Mouse (Mus musculus): ENCODE results near the gene Atp1a4. TPM values are rescaled to one million over a fixed set of nuclear protein-coding genes. Genes with fewer than 3 reads are reported as not detected.

The Atp1a4 gene
- polyA plus RNA-seq (2016; fragmentation: Nextera tagmentation; extraction: Ambion mirVana): not detected in 2 replicates

DNA sequence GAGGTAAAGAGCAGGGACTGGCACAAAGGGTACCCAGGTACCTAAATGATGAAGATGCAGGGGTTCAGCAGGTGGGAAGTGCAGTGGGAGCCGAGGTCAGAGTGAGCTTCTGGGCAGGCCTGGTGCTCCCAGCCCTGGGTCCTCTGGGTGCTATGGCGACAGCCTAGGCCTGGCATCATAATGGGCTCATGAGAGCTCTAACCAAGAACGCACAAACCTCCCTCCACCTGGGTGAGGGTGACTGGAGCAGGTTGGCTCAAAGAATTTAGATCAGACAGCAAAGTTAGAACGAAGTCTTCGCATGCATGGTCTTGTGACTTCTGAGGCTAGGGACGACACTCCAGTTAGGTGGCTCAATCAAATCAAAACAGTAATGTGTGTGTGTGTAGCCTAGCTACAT is at the start of gene Atp1a4:
Atp1a4 (minus strand) TSS at position 101 of the 400 bp plus-strand sequence.
- WGBS: 88% methylated on average over 6 of the region's 6 CpGs

GRCm38 (mm10) chr1:172307936-172308335 is 49.7 kb upstream of the Atp1a4 start:
- peaks cover 15% of the 10 kb centered on the region for H3K27me3 ChIP-seq (ENCODE audit: poor library complexity, severe bottlenecking)
- H3K36me3 ChIP-seq (replicated peaks): no peaks in the 10 kb centered on the region
- WGBS: 66% methylated on average over 10 of the region's 10 CpGs
- H3K27ac ChIP-seq: peak overlapping the region; percentile 94
- DNase-seq (ENCODE audit: extremely low spot score, low spot score): no peak
- H3K4me1 ChIP-seq: peaks cover 67% of the 10 kb centered on the region
- no peak overlapping the region for H3K4me3 ChIP-seq
- no peaks in the 10 kb centered on the region for H3K9me3 ChIP-seq

More for the DNA sequence above, at the start of gene Atp1a4:
- no peaks in the 10 kb centered on the region for H3K27me3 ChIP-seq (ENCODE audit: poor library complexity, severe bottlenecking)
- H3K4me1 ChIP-seq: peaks cover 30% of the 10 kb centered on the region
- 0 out of 2 replicates have a peak within 1 kb of the TSS, but pooled peaks have one; percentile 35 for H3K27ac ChIP-seq
- no peak for DNase-seq (ENCODE audit: extremely low spot score, low spot score)
- no peaks in the 10 kb centered on the region for H3K9me3 ChIP-seq
- no peaks in the 10 kb centered on the region for H3K36me3 ChIP-seq (replicated peaks)
- H3K4me3 ChIP-seq: no peak within 1 kb of the TSS

GRCm38 (mm10) chr1:172306885-172307284 is 48.7 kb upstream of the Atp1a4 start:
- H3K4me1 ChIP-seq: peaks cover 69% of the 10 kb centered on the region

DNA sequence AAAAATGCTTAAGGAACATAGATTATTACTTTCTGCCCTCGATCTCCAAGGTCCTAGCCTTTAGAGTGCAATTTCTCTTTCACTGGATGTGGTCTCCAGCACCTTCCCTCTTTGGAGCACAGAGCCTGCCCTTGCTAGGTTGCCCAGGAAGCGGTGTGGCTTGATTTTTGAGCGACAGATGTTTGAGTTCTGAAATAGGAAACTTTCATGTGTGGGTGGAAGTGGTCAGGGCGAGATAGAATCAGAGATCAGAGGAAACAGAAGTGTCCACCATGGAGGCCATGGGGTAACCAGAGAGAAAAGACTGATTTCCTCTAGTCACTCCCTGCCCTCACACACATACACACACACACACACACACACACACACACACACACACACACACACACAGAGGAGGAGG is 48.0 kb upstream of the Atp1a4 start:
- peaks cover 16% of the 10 kb centered on the region for H3K27me3 ChIP-seq (ENCODE audit: poor library complexity, severe bottlenecking)
- H3K4me1 ChIP-seq: peaks cover 69% of the 10 kb centered on the region
- H3K9me3 ChIP-seq: no peaks in the 10 kb centered on the region
- 0 out of 2 replicates have a peak overlapping the region, but pooled peaks have one; percentile 73 for H3K27ac ChIP-seq
- no peaks in the 10 kb centered on the region for H3K36me3 ChIP-seq (replicated peaks)
- H3K4me3 ChIP-seq: no peak overlapping the region
- 90% methylated on average over 4 of the region's 4 CpGs for WGBS
- no peak for DNase-seq (ENCODE audit: extremely low spot score, low spot score)

More at GRCm38 (mm10) chr1:172306885-172307284, 48.7 kb upstream of the Atp1a4 start:
- no peaks in the 10 kb centered on the region for H3K36me3 ChIP-seq (replicated peaks)
- 76% methylated on average over 6 of the region's 6 CpGs for WGBS
- H3K4me3 ChIP-seq: no peak overlapping the region
- peak overlapping the region; percentile 73 for H3K27ac ChIP-seq
- peaks cover 15% of the 10 kb centered on the region for H3K27me3 ChIP-seq (ENCODE audit: poor library complexity, severe bottlenecking)
- no peaks in the 10 kb centered on the region for H3K9me3 ChIP-seq
- no peak for DNase-seq (ENCODE audit: extremely low spot score, low spot score)

DNA sequence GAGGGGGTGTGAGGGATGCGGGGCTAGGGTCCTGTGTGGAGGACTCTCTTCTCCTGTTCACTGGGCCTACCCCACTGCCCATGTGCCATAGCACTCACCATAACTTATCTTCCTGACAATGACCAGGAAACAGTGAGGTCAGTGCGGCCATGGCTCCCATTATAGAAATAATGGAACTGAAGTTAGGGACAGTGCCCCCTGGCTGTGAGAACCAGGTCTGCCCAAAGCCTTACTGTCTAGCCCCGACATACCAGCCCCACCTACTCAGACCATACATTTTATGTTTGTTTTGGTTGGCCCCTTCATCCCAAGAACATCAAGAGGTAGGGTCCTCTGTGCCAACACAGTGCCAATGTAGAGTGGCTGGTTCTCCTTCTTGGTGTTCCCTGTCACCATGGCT is 47.4 kb upstream of the Atp1a4 start:
- H3K9me3 ChIP-seq: no peaks in the 10 kb centered on the region
- 84% methylated on average over 3 of the region's 3 CpGs for WGBS
- no peaks in the 10 kb centered on the region for H3K36me3 ChIP-seq (replicated peaks)
- H3K4me1 ChIP-seq: peaks cover 69% of the 10 kb centered on the region
- DNase-seq (ENCODE audit: extremely low spot score, low spot score): no peak
- no peak overlapping the region for H3K27ac ChIP-seq
- peaks cover 16% of the 10 kb centered on the region; the same call in 1 of the 2 replicates for H3K27me3 ChIP-seq (ENCODE audit: poor library complexity, severe bottlenecking)
- no peak overlapping the region for H3K4me3 ChIP-seq

- peaks cover 16% of the 10 kb centered on the region; the same call in 1 of the 2 replicates for H3K27me3 ChIP-seq (ENCODE audit: poor library complexity, severe bottlenecking)
- H3K9me3 ChIP-seq: no peaks in the 10 kb centered on the region
- no peaks in the 10 kb centered on the region for H3K36me3 ChIP-seq (replicated peaks)
- peaks cover 69% of the 10 kb centered on the region for H3K4me1 ChIP-seq
- WGBS: 96% methylated on average over 2 of the region's 2 CpGs
- no peak overlapping the region for H3K4me3 ChIP-seq
- DNase-seq (ENCODE audit: extremely low spot score, low spot score): no peak
- no peak overlapping the region for H3K27ac ChIP-seq
Observed at GRCm38 (mm10) chr1:172305153-172305552, 46.9 kb upstream of the Atp1a4 start.

GRCm38 (mm10) chr1:172304443-172304842 is 46.2 kb upstream of the Atp1a4 start:
- Histone ChIP-seq H3K4me3 (no peak overlapping the region), H3K27ac (no peak overlapping the region), H3K9me3 (no peaks in the 10 kb centered on the region), H3K4me1 (peaks cover 69% of the 10 kb centered on the region), H3K36me3 (replicated peaks) (no peaks in the 10 kb centered on the region), H3K27me3 (ENCODE audit: poor library complexity, severe bottlenecking) (peaks cover 24% of the 10 kb centered on the region)
- no peak for DNase-seq (ENCODE audit: extremely low spot score, low spot score)
- 75% methylated on average over 6 of the region's 6 CpGs for WGBS

GRCm38 (mm10) chr1:172302851-172303250 is 44.6 kb upstream of the Atp1a4 start:
- no peak for DNase-seq (ENCODE audit: extremely low spot score, low spot score)
- peaks cover 71% of the 10 kb centered on the region for H3K4me1 ChIP-seq
- no peak overlapping the region for H3K4me3 ChIP-seq
- peaks cover 39% of the 10 kb centered on the region for H3K27me3 ChIP-seq (ENCODE audit: poor library complexity, severe bottlenecking)
- no peaks in the 10 kb centered on the region for H3K9me3 ChIP-seq
- H3K27ac ChIP-seq: peak overlapping the region; percentile 72
- H3K36me3 ChIP-seq (replicated peaks): no peaks in the 10 kb centered on the region
- WGBS: 7% methylated on average over 6 of the region's 6 CpGs

DNA sequence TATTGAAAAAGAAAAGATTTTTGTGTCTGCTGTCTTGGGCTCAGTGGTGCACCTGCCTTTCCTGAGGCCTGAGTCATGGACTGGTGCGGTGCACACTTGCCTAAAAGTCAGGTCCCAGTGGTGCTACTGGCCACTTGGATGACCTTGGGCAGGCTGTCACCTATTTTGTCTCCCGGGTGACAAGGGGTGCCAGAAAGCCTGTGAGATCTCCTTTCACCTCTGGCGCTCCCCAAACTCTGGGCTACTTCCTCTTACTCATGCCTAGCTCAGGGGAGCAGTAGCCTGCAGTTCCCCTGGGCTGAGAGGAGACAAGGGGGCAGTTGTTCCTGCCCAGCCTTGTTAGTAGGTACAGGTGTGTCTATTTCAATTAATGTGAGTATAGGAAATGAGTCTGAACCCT is 44.1 kb upstream of the Atp1a4 start:
- peaks cover 72% of the 10 kb centered on the region for H3K4me1 ChIP-seq
- H3K4me3 ChIP-seq: no peak overlapping the region
- 54% methylated on average over 3 of the region's 3 CpGs for WGBS
- DNase-seq (ENCODE audit: extremely low spot score, low spot score): no peak
- peaks cover 44% of the 10 kb centered on the region for H3K27me3 ChIP-seq (ENCODE audit: poor library complexity, severe bottlenecking)
- H3K9me3 ChIP-seq: no peaks in the 10 kb centered on the region
- H3K36me3 ChIP-seq (replicated peaks): no peaks in the 10 kb centered on the region
- peak overlapping the region; percentile 40; the same call in 1 of the 2 replicates for H3K27ac ChIP-seq

- H3K27me3 ChIP-seq (ENCODE audit: poor library complexity, severe bottlenecking): peaks cover 56% of the 10 kb centered on the region
- peaks cover 84% of the 10 kb centered on the region for H3K4me1 ChIP-seq
- H3K27ac ChIP-seq: peak overlapping the region; percentile 32
- H3K36me3 ChIP-seq (replicated peaks): no peaks in the 10 kb centered on the region
- no peaks in the 10 kb centered on the region for H3K9me3 ChIP-seq
- WGBS: 48% methylated on average over 12 of the region's 12 CpGs
- no peak overlapping the region for H3K4me3 ChIP-seq
- DNase-seq (ENCODE audit: extremely low spot score, low spot score): no peak
Observed at GRCm38 (mm10) chr1:172301180-172301579, 43.0 kb upstream of the Atp1a4 start.

GRCm38 (mm10) chr1:172300247-172300646 is 42.0 kb upstream of the Atp1a4 start:
- H3K27me3 ChIP-seq (ENCODE audit: poor library complexity, severe bottlenecking): peaks cover 63% of the 10 kb centered on the region

DNA sequence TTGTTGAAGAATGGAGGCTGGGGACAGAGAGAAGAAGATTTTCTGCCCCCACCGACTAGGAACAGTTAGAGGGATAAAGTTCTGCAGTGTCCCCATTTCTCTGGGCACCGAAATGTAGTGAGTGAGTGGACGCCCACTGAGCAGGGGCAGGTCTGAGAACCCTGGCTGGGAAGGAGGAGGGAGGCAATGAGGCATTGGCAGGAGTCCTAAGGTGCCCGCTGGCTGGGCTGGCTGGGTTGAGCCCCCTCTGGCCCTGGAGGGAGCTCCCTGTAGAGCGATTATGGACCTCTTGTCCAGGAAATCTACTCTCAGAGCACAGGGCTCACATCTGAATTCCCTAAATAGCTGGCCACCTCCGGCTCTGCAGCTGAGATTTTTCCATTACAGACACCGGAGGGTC is 41.3 kb upstream of the Atp1a4 start:
- Histone ChIP-seq H3K27me3 (ENCODE audit: poor library complexity, severe bottlenecking) (peaks cover 63% of the 10 kb centered on the region), H3K9me3 (no peaks in the 10 kb centered on the region), H3K27ac (peak overlapping the region; percentile 32; the same call in 1 of the 2 replicates), H3K4me1 (peaks cover 89% of the 10 kb centered on the region), H3K4me3 (no peak overlapping the region), H3K36me3 (replicated peaks) (no peaks in the 10 kb centered on the region)
- no peak for DNase-seq (ENCODE audit: extremely low spot score, low spot score)
- 55% methylated on average over 7 of the region's 7 CpGs for WGBS

More at GRCm38 (mm10) chr1:172300247-172300646, 42.0 kb upstream of the Atp1a4 start:
- no peak overlapping the region for H3K4me3 ChIP-seq
- WGBS: 62% methylated on average over 5 of the region's 5 CpGs
- H3K27ac ChIP-seq: peak overlapping the region; percentile 32
- peaks cover 89% of the 10 kb centered on the region for H3K4me1 ChIP-seq
- no peak for DNase-seq (ENCODE audit: extremely low spot score, low spot score)
- no peaks in the 10 kb centered on the region for H3K9me3 ChIP-seq
- no peaks in the 10 kb centered on the region for H3K36me3 ChIP-seq (replicated peaks)

- no peaks in the 10 kb centered on the region for H3K9me3 ChIP-seq
- peaks cover 77% of the 10 kb centered on the region for H3K4me1 ChIP-seq
- DNase-seq (ENCODE audit: extremely low spot score, low spot score): no peak
- H3K36me3 ChIP-seq (replicated peaks): no peaks in the 10 kb centered on the region
- 18% methylated on average over 15 of the region's 16 CpGs for WGBS
- H3K4me3 ChIP-seq: peak within 1 kb of the TSS; percentile 31
- H3K27me3 ChIP-seq (ENCODE audit: poor library complexity, severe bottlenecking): peaks cover 59% of the 10 kb centered on the region
- H3K27ac ChIP-seq: peak within 1 kb of the TSS; percentile 72
Observed at GRCm38 (mm10) chr1:172297611-172298537, 39.7 kb upstream of the Atp1a4 start, which contains the start of gene Atp1a2. Gene Atp1a2 (minus strand): TSS chr1:172298064.

All from forebrain, embryonic 10.5 days (tissue).